Mouse (Mus musculus) midbrain, embryonic 13.5 days (tissue): ENCODE data around the gene Otud7b. TPM values are rescaled to one million over a fixed set of nuclear protein-coding genes. Genes with fewer than 3 reads are reported as not detected.

Experiments
- ATAC-seq: fragments of 200-750 bp; cut with Nextera tagmentation; 2 replicates; pipeline ENCODE4 v1.8.0; 2017; ENCODE audit warnings: mild to moderate bottlenecking, moderate TSS enrichment, moderate library complexity
- H3K27ac ChIP-seq: fragments of 300-500 bp; sonication (generic); 2 replicates; pipeline ENCODE4 v1.5.1; 2015; ENCODE audit warnings: inconsistent platforms, mild to moderate bottlenecking, moderate library complexity
- H3K27me3 ChIP-seq: fragments of 300-500 bp; sonication (generic); 2 replicates; pipeline ENCODE4 v1.6.1; 2015; ENCODE audit warnings: mild to moderate bottlenecking, inconsistent platforms
- H3K36me3 ChIP-seq: fragments of 300-500 bp; sonication (generic); 2 replicates; pipeline ENCODE4 v1.6.1; 2015; ENCODE audit warnings: mild to moderate bottlenecking, inconsistent platforms
- H3K4me1 ChIP-seq: fragments of 300-500 bp; sonication (generic); replicated peaks from 2 replicates; pipeline ENCODE4 v1.6.1; 2015; ENCODE audit warnings: inconsistent platforms
- H3K4me2 ChIP-seq: fragments of 300-500 bp; sonication (generic); replicated peaks from 2 replicates; pipeline ENCODE4 v1.6.1; 2015; ENCODE audit warnings: moderate library complexity, mild to moderate bottlenecking, inconsistent platforms
- H3K4me3 ChIP-seq: fragments of 300-500 bp; sonication (generic); replicated peaks from 2 replicates; pipeline ENCODE4 v1.5.1; 2015; ENCODE audit warnings: mild to moderate bottlenecking, inconsistent platforms
- H3K9ac ChIP-seq: fragments of 300-500 bp; sonication (generic); replicated peaks from 2 replicates; pipeline ENCODE4 v1.6.1; 2015; ENCODE audit warnings: mild to moderate bottlenecking, inconsistent platforms
- H3K9me3 ChIP-seq: fragments of 300-500 bp; sonication (generic); 2 replicates; pipeline ENCODE4 v1.6.1; 2016; ENCODE audit warnings: mild to moderate bottlenecking, inconsistent platforms
- WGBS: fragments of 180-500 bp; shearing (Covaris S2); methylation state at CpG from one replicate; pipeline ENCODE4 v1.1.7; 2015; 5-methylcytosine and 5-hydroxymethylcytosine counted together
- polyA plus RNA-seq: library from polyadenylated mRNA; unstranded; fragments of >200 nt; fragmentation: Nextera tagmentation; extraction: Ambion mirVana; gene quantifications from 2 replicates; pipeline ENCODE4 v1.2.1, GENCODE M21; 2015

Gene Otud7b
- polyA plus RNA-seq, 1 experiment from 2014 or later: 11.4 TPM

- peaks cover 13% of the 10 kb centered on the region for H3K36me3 ChIP-seq
- H3K27ac ChIP-seq: no peak overlapping the region
- H3K9ac ChIP-seq: no peak overlapping the region
- no peak overlapping the region for H3K4me3 ChIP-seq
- H3K9me3 ChIP-seq: no peaks in the 10 kb centered on the region
- peak overlapping the region; percentile 80 for H3K4me2 ChIP-seq
- H3K4me1 ChIP-seq: peaks cover 23% of the 10 kb centered on the region
- whole genome bisulfite sequencing: 65% methylated on average over 4 of the region's 4 CpGs
- no peaks in the 10 kb centered on the region for H3K27me3 ChIP-seq
- 0 out of 2 replicates have a peak, but pooled peaks have one; percentile 18 for ATAC-seq
These were observed 56.0 kb downstream of the Otud7b start for GRCm38 (mm10) chr3:96160222-96160802.

DNA sequence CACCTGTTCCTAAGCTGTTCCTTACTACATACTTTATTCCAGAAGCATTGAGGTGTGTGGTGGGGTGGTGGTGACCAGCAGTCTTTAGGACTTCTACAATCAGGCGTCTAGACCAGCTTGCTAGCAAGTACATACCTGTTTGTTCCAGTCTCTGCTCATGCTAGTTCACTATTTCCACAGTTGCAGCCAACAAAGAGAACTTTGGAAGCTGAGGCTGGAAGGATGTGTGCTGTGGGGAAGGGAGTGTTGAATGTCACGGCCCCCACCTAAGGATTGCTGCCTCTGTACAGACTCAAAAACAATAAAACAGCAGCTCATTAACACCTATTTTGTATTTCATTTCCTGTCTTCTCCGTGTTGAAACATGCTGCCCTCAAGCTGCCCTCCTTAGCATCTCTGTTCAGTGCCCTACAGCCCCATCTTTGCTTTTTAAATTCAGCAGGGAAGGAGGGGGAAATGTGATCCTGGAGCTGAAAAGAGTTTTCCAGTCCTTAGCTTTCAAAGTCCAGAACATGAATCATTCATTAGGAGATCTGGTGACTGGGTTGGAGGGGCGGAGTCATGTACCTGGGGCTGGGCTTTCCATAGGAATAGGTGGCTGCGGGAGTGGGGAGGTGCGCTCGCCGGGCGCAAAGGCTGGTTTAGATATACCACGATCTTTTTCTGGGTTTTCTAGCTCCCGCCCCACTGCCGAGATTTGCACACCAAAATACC lies 56.6 kb downstream of the Otud7b start:
- Histone ChIP-seq H3K4me3 (peak overlapping the region; percentile 42), H3K27ac (no peak overlapping the region), H3K27me3 (no peaks in the 10 kb centered on the region), H3K36me3 (peaks cover 7% of the 10 kb centered on the region; the same call in 1 of the 2 replicates), H3K9ac (peak overlapping the region; percentile 56), H3K4me1 (peaks cover 23% of the 10 kb centered on the region), H3K9me3 (no peaks in the 10 kb centered on the region), H3K4me2 (peak overlapping the region; percentile 80)
- peak; percentile 67 for ATAC-seq
- under 1% methylated on average over 12 of the region's 12 CpGs for whole genome bisulfite sequencing

- 9% methylated on average over 16 of the region's 16 CpGs for WGBS
- H3K27me3 ChIP-seq: no peaks in the 10 kb centered on the region
- no peak within 1 kb of the TSS for H3K27ac ChIP-seq
These were observed 57.8 kb downstream of the Otud7b start, which contains the start of gene Mtmr11 for GRCm38 (mm10) chr3:96161869-96162840. TSS of gene Mtmr11 (plus strand) at chr3:96162004.

DNA sequence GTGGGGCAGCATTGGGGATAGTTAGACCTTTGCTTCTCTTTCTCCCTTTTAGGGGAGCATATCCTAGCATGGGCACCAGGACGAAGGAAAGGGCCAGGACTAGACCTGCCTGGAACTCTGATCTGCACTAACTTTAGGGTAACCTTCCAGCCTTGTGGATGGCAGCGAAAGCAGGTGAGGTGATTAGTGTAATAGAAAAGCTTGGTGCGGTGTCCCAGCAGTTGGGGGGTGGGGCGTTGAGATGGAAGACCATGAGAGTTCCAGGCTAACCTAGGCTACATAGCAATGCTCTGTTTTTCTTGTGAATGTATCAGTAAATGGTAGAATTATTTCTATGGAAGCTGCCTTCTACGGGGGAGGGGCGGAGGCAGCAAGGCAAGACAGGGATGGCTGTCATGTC lies 58.7 kb downstream of the Otud7b start:
- Histone ChIP-seq H3K4me3 (no peak overlapping the region), H3K9ac (no peak overlapping the region), H3K4me2 (no peak overlapping the region), H3K36me3 (no peaks in the 10 kb centered on the region), H3K27me3 (no peaks in the 10 kb centered on the region), H3K4me1 (peaks cover 23% of the 10 kb centered on the region), H3K27ac (no peak overlapping the region), H3K9me3 (no peaks in the 10 kb centered on the region)
- 92% methylated on average over 6 of the region's 6 CpGs for WGBS
- ATAC-seq: no peak

More at GRCm38 (mm10) chr3:96161869-96162840, 57.8 kb downstream of the Otud7b start, which contains the start of gene Mtmr11:
- H3K4me3 ChIP-seq: peak within 1 kb of the TSS; percentile 42
- H3K9me3 ChIP-seq: no peaks in the 10 kb centered on the region
- H3K4me2 ChIP-seq: peak within 1 kb of the TSS; percentile 80
- 0 out of 2 replicates have a peak, but pooled peaks cover 4% of the 10 kb centered on the region for H3K36me3 ChIP-seq
- H3K9ac ChIP-seq: peak within 1 kb of the TSS; percentile 56
- peaks cover 23% of the 10 kb centered on the region for H3K4me1 ChIP-seq
- peak; percentile 41 for ATAC-seq

- Histone ChIP-seq H3K4me3 (no peak overlapping the region), H3K36me3 (0 out of 2 replicates have a peak, but pooled peaks cover 5% of the 10 kb centered on the region), H3K4me2 (no peak overlapping the region), H3K27me3 (no peaks in the 10 kb centered on the region), H3K27ac (no peak overlapping the region), H3K9ac (no peak overlapping the region), H3K4me1 (peaks cover 26% of the 10 kb centered on the region), H3K9me3 (no peaks in the 10 kb centered on the region)
- WGBS: 68% methylated on average over 12 of the region's 12 CpGs
- no peak for ATAC-seq
These were observed 64.3 kb downstream of the Otud7b start for GRCm38 (mm10) chr3:96168466-96169158.

GRCm38 (mm10) chr3:96170276-96170675 lies 65.9 kb downstream of the Otud7b start:
- 90% methylated on average over 4 of the region's 4 CpGs for WGBS
- no peak for ATAC-seq
- H3K36me3 ChIP-seq: peaks cover 20% of the 10 kb centered on the region
- peak overlapping the region; percentile 37; the same call in 1 of the 2 replicates for H3K9ac ChIP-seq
- H3K27me3 ChIP-seq: no peaks in the 10 kb centered on the region
- no peak overlapping the region; the same call in 1 of the 2 replicates for H3K27ac ChIP-seq
- no peaks in the 10 kb centered on the region for H3K9me3 ChIP-seq
- H3K4me2 ChIP-seq: peak overlapping the region; percentile 99; the same call in 1 of the 2 replicates
- H3K4me1 ChIP-seq: peaks cover 40% of the 10 kb centered on the region
- no peak overlapping the region for H3K4me3 ChIP-seq

DNA sequence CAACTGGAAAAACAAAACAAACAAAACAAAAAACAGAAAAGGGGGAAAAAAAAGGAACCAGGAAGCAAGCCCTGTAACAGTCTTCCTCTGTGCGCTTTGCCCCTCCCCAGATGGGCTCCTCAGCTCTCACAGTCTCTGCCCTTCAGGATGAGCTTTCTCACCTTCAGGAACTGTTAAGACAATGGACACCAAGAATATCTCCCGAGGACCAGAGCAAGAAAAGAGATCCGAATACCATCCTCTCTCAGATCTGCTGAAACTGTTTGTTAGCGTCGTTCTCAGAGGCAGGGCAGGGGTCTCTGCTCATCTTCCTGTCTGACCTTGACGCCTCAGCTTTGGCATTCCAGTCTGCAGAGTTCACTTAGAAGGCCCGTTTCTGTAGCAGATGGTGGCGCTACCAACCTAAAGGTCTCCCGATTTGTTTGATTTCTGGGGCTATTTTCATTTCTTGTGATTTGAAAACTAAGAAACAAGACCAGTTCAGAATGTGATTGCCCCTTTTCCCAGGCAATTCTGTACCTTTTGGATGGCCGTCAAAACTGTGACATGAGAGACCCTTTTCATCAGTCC lies 66.7 kb downstream of the Otud7b start:
- Histone ChIP-seq H3K9ac (peak overlapping the region; percentile 88), H3K4me2 (peak overlapping the region; percentile 99), H3K4me3 (peak overlapping the region; percentile 85), H3K4me1 (peaks cover 40% of the 10 kb centered on the region), H3K27me3 (no peaks in the 10 kb centered on the region), H3K27ac (peak overlapping the region; percentile 99), H3K9me3 (no peaks in the 10 kb centered on the region), H3K36me3 (peaks cover 26% of the 10 kb centered on the region)
- WGBS: 74% methylated on average over 10 of the region's 10 CpGs
- ATAC-seq: no peak

DNA sequence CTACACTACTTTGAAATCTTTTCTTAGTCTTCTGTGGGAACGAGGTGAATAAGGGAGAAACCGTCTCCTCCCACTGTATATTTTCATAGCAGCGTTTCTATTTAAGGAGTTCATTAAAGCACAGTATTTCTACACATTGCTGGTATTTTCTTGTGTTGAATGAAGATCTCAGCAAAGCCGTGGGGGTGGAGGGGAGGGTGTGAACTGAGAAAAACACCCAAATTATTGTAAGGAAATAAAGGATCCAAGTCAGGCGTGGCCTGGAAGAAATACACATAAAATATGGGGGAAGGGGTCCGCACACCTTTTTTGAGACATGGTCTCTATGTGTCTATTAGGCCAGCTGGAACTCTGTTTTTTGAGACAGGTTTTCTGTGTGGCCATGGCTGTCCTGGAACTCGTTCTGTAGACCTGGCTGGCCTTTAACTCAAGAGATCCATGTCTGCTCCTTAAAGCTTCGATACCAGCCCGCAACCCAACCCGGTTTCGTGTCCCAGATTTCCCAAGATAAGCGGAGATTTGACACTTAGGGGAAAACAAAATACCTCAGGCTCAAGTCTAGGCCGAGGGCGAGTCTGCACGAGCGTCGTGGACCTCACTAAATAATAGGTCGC lies 67.4 kb downstream of the Otud7b start:
- peak overlapping the region; percentile 88 for H3K9ac ChIP-seq
- peaks cover 40% of the 10 kb centered on the region for H3K4me1 ChIP-seq
- no peaks in the 10 kb centered on the region for H3K27me3 ChIP-seq
- peak overlapping the region; percentile 85 for H3K4me3 ChIP-seq
- peak overlapping the region; percentile 99 for H3K27ac ChIP-seq
- 22% methylated on average over 18 of the region's 18 CpGs for WGBS
- H3K9me3 ChIP-seq: no peaks in the 10 kb centered on the region
- peaks cover 32% of the 10 kb centered on the region for H3K36me3 ChIP-seq
- H3K4me2 ChIP-seq: peak overlapping the region; percentile 99
- ATAC-seq: peak; percentile 40

GRCm38 (mm10) chr3:96172197-96173178 lies 68.2 kb downstream of the Otud7b start, which contains the start of gene Sf3b4:
TSS of gene Sf3b4 (plus strand) at chr3:96172332.
- ATAC-seq: peak; percentile 96
- H3K9ac ChIP-seq: peak within 1 kb of the TSS; percentile 88
- peak within 1 kb of the TSS; percentile 99 for H3K4me2 ChIP-seq
- H3K4me1 ChIP-seq: peaks cover 40% of the 10 kb centered on the region
- H3K36me3 ChIP-seq: peaks cover 38% of the 10 kb centered on the region
- WGBS: under 1% methylated on average over 57 of the region's 58 CpGs
- peak within 1 kb of the TSS; percentile 85 for H3K4me3 ChIP-seq
- no peaks in the 10 kb centered on the region for H3K27me3 ChIP-seq
- H3K9me3 ChIP-seq: no peaks in the 10 kb centered on the region
- H3K27ac ChIP-seq: peak within 1 kb of the TSS; percentile 99

GRCm38 (mm10) chr3:96173185-96173584 lies 68.9 kb downstream of the Otud7b start:
- peak overlapping the region; percentile 85 for H3K4me3 ChIP-seq
- no peaks in the 10 kb centered on the region for H3K9me3 ChIP-seq
- peak overlapping the region; percentile 99 for H3K4me2 ChIP-seq
- H3K9ac ChIP-seq: peak overlapping the region; percentile 88
- peaks cover 45% of the 10 kb centered on the region for H3K36me3 ChIP-seq
- 0 out of 2 replicates have a peak overlapping the region, but pooled peaks have one; percentile 99 for H3K27ac ChIP-seq
- no peak for ATAC-seq
- H3K27me3 ChIP-seq: no peaks in the 10 kb centered on the region
- 39% methylated on average over 7 of the region's 7 CpGs for WGBS
- H3K4me1 ChIP-seq: peaks cover 40% of the 10 kb centered on the region
